Mouse (Mus musculus) B cell, adult 67 days (primary cell): ENCODE data around the gene Cd48. TPM values are rescaled to one million over a fixed set of nuclear protein-coding genes. Genes with fewer than 3 reads are reported as not detected.

Experiments used
- total RNA-seq, 2 experiments: library from RNA; stranded (reverse); gene quantifications; 4 replicates each; pipeline ENCODE4 v1.2.4; 2023

The Cd48 gene
- total RNA-seq: 100 to 1,000 TPM; 113 to 134 TPM

DNA sequence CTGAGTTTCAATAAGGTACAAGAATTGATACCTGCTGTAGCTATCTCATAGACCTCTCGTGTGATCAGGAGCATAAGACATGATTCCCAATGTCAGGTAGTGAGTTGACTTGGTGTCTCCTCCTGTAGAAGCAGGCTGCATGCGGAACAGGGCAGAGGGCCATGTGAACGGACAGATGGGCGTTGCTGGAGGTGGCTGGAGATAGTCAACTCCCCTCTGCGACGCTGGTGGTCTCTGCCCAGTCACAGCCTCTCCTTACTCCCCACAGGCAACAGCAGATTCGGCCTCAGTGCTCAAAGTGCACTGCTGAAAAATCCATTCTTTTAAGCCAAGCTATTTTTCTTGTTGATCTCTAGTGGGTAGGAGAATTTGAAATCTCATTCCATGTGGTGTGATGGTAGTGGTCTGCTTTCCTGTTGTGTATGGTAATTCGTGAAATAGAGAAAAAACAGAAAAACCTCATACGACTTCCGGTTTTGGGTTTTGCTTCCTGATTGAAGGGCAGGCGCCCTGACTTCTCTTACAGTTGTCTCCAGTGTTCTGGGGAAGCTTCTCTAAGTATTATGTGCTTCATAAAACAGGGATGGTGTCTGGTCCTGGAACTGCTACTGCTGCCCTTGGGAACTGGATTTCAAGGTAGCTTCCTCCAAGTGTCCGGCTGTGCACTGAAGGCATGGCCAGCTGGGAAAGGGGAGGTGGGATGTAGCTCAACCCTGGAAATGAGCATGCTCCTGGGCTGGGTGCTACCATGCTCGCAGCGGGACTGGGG lies at the start of gene Cd48:
Gene Cd48, plus strand, starts transcription at position 479 of the 769 bp plus-strand sequence.

GRCm38 (mm10) chr1:171652734-171653133 lies 29.1 kb upstream of the Cd48 start, which contains the start of gene Slamf7:
Gene Slamf7 (minus strand): TSS chr1:171653035.

Other genes with a start within 250 kb of the Cd48 start
- 1 to 10 TPM in 1 of 2 experiments, under 1 TPM in 1; 0.64 to 1.3 TPM for gene F11r, start 244.5 kb upstream of the Cd48 start, total RNA-seq
- 10 to 100 TPM in 1 of 2 experiments, 1 to 10 TPM in 1; 8.3 to 10.2 TPM for gene Alyref2, start 178.5 kb upstream of the Cd48 start, total RNA-seq
- not detected for gene Itln1, start 146.7 kb upstream of the Cd48 start, total RNA-seq
- 10 to 100 TPM; 13.3 to 15.7 TPM for gene Cd244a, start 122.8 kb upstream of the Cd48 start, total RNA-seq
- gene Ly9, start 74.6 kb upstream of the Cd48 start, total RNA-seq: 100 to 1,000 TPM; 131 to 138 TPM
- 10 to 100 TPM; 63.0 to 63.9 TPM for gene Slamf7, start 29.0 kb upstream of the Cd48 start, total RNA-seq
- 10 to 100 TPM; 33.3 to 43.7 TPM for gene Slamf1, start 85.1 kb downstream of the Cd48 start, total RNA-seq
- gene Cd84, start 157.7 kb downstream of the Cd48 start, total RNA-seq: 100 to 1,000 TPM; 123 to 130 TPM
- 10 to 100 TPM; 19.4 to 26.8 TPM for gene Gm10521, start 213.7 kb downstream of the Cd48 start, total RNA-seq
- gene Slamf6, start 235.5 kb downstream of the Cd48 start, total RNA-seq: 100 to 1,000 TPM; 206 to 214 TPM